Mouse (Mus musculus) retina, embryonic 14.5 days (tissue): ENCODE results near the gene Arhgap36.

Source experiments
- DNase-seq: peaks from one replicate; pipeline ENCODE4 v3.0.0-alpha.2; 2015; ENCODE audit warnings: low spot score

Arhgap36 gene

DNA sequence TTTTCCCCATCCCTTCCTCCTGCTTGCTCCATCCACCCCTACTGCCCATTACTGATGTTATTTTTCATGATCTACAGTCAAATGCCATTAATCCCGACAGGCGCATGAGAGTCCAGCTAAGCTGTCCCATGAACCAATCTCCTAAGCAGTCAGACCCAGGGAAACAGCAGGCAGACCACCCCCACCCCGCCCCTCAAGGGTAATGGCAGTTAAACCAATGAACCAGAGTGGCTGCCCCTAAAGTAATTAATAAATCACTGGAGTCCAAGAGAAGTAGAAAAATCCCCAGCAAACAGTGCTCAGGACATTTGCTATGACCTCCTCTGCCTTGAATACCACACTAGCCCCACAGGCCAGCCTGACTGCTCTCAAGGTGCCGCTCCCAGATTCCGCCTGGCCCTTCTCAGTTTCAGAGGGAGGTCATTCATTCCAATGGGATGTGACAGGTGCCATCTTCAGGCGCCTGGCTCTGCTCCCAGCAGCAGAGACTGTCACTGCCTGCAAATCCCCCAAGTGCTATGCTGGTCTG lies at the start of gene Arhgap36:
TSS of gene Arhgap36 (plus strand) at position 504 of the 529 bp plus-strand sequence.
- no peak for DNase-seq

DNA sequence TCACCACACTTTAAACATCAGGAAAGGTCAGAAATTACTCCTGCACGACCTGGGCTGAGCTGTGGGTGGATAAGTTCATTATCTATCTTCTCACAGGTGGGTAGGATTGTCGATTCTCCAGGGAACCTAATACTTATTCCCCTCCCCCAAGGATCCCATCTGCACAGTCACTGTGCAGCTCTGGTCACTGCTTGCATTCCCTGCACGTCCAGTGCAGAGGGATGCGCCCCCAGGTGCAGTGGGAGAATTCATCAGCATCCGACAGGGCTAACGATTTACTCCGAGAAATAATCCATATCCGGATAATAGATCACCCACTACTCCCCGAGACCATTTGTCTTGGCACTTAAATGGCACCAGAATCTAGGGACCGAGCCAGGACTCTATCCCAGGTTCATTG lies 6.0 kb upstream of the Arhgap36 start:
- no peak for DNase-seq

DNA sequence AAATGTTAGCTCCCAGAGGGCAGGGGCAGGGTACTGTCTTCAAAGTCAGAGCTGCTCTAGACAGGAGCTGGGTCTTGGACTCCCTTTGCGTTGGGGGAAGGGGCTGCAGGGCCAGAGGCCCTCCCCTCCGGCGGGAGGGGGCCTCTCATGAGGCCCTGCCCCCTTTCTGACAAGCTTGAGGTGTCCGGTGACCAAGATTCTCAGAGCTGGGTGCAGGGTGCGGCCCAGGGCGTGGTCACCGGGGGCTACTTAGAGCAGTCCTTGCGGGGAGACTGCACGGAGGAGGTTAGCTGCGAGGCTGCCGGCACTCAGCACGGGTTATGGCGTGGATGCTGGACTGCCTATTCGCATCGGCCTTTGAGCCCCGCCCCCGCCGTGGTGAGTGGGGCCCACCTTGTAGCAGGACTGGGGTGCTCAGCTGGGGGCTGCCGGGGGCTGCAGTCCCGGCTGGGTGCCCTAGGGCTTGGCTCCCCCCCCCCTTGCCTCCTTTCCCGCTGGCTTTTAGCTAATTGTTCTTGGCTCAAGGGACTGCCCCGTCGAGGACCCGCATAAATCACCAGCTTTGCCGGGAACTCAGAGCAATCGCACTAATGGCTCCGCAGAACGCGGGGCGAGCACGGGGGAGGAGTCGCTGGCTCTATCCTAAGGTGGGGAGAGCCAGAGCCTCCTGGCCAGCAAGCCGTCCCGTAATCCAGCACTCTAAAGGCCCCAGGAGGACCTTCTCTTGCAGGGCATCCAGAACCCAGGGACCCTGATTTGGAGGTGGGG lies 6.7 kb downstream of the Arhgap36 start:
- peak; percentile 22 for DNase-seq

DNA sequence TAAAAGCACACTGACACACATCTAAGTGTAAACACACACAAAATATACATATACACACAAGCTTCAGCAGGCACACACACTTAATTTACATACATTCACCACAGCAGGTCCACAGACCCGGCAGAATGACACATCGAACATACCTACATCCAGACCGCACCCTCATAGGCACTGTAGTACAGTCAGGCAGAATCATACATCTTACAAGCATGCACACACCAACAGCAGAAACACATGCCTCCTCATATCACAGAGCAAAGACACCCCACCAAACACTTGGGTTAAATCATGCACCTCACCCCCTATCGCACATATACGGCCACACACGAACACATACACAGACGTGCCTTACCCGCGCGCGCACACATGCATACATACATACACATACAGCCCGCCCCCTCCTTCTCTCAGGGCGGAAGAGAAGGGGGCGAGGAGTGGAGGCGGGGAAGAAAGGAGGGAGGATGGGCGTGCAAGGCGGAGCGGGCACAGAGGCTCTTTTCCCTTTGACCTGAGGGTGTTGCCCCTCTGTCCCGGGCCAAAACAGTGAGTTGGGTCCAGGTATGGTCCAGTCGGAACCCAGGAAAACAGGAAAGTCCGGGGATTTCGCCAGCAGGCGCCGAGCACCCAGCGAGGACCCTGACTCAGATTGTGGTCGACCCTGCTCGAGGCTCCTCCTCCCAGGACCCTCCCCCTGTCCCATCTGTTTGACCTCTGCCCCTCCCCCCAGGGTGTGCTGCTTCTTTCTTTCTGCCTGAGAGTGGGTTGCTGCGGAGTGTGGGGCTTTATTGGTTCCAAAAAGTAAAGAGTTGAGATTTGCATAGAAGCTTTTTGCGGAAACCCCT lies 16.4 kb downstream of the Arhgap36 start:
- peak; percentile 49 for DNase-seq

DNA sequence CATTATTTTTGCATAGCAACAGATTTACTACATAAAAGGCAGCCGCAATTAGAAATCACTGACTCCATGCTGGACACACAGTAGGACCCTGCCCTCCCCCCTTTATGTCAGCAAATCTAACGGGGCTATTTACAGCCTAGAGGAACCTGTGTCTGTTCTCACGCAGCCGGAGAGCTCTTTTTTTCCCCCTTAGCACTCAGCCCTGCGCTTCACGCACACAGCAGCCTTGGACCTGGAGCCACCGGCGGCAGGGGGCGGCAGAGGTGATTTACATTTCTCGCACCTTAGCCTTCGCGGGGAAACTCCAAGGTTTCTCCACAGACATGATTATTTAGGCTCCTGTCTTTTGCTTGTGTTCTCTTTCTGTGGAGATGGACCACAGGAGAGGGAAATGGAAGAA lies 17.1 kb downstream of the Arhgap36 start:
- peak; percentile 32 for DNase-seq

DNA sequence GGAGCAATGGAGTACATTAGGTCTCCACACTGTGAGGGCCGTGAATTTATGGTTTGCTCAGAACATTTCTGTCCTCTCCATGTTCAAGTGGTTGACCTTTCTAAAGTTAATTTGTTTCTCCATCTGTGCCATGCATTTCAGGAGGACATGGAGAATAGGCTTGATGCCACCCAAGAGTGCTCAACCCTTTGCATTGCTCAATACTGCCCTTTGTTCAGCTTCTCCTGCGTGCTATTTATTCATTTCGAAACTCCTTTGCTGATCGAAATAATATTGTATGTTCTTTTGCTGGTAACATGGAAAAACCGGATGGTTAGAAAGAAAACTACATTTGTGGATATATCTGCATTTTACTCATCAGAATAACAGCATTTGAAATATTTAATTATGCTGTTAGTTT lies 25.4 kb downstream of the Arhgap36 start:
- DNase-seq: no peak

DNA sequence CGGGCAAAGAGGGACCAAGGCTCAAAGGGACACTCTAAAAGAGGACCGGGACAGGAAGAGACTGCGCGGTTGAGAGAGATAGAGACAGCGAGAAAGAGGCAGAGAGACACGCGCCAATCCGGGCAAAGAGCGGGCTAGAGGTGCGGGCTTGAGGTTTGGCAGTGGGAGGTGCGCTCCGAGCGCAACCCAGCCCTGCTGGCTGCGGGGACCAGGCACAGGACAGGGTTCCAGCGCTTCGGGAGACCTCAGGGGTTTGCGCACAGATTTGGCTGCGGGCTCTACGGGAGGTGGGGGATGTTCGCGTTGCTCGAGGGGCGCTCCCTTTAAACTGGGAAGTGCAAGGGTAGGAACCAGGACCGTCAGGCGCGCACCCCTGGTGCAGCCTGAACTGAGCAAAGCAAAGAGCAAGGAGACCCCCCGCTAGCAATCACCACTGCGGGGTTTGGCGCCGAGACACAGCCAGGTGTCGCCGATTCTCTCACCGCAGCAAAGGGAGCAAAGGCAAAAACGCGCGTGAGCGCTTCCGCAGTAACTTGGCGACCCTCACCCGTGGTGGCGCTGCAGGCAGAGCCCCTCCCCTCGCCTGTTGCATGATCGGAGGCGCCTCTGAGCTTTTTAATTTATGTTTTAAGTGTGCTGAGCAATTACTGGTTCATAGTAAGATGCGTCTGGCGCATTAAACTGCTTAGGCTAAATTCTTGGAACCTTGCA lies 30.1 kb downstream of the Arhgap36 start:
- DNase-seq: no peak
